Mouse (Mus musculus) stomach, postnatal 0 days (tissue): ENCODE results near the gene Fuz.

Experiments used
- CTCF ChIP-seq: IDR thresholded peaks from 2 replicates; pipeline ENCODE4 v1.5.1; 2016; ENCODE audit warnings: antibody characterized with exemption, low read depth, mild to moderate bottlenecking, moderate library complexity
- EP300 ChIP-seq: optimal IDR thresholded peaks from 2 replicates; pipeline ENCODE3; 2016; ENCODE audit warnings: antibody characterized with exemption

GRCm38 (mm10) chr7:44848561-44849415 lies 47.1 kb upstream of the Fuz start, which contains the start of the genes Akt1s1 and Tbc1d17:
- no peak for TF ChIP-seq CTCF
- peak; percentile 70 for TF ChIP-seq EP300
